Mouse (Mus musculus) thymus, postnatal 36 days (tissue): ENCODE results near the gene Pex14.

Experiments
- DNase-seq, 2 experiments: peaks; one replicate each; pipeline ENCODE4 v3.0.0; 2022; ENCODE audit warnings: mixed read lengths in 2 of 2

Pex14 gene

DNA sequence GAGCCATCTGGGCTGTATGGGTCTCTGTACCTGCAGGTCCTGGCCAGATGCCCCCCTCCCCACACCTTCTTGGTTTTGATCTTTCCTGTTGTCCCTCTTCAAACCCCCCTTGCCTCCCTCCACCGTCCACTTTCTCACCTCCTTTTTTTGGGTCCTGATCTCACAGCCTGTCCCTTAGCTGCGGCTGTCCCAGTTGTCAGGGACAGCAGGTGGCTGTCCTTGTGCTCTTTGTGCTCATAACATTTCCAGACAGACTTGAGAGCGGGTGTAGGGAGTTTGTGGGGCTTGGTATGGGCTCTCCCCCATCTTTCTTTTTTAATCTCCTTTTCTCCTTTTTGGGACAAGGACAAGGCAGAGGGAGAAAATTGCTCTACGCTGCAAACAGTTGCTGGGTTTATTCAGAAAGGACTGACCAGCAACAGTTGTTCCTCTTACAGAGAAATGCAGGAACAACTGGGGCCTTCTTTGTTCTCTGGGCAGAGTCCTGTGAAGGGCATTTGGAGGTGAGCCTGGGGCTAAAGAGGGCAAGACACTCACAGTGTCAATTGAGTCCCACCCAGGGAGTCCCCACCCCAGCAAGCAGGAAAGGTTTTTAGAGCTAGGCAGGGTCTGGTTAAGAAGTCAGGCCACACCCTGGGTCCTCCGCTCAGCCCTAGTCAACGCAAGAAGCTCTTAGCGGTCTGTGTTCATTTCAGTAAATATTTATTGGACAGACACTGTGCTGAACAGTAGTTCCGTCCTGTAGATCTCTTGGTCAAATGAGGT, 186.7 kb downstream of the Pex14 start:
- DNase-seq: no peak

DNA sequence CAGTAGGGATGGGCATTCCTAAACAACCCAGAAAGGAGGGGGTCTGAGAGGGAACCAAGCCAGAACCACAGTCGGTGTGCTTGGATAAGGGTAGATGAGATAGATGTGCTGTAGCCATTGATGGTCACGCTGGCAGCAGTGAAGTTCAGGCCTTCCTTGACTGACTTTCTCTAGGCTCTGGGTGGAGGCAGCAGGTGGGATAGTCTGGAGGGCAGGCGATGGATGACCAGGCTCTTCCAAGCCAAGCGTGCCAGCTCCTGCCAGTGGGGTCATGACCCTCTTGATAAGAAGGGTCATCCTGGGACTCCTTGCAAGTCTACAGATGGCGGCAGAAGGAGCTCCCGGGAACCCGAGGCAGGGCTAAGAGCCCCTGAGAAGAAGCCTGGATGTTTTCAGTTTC, 187.5 kb downstream of the Pex14 start:
- DNase-seq: no peak
